Mouse (Mus musculus): ENCODE data around the gene Idua.

Idua gene

GRCm38 (mm10) chr5:108655381-108655780 is 4.8 kb upstream of the Idua start:
- DNase-seq = no peak

GRCm38 (mm10) chr5:108655891-108656650 is 4.1 kb upstream of the Idua start:
- DNase-seq = no peak

GRCm38 (mm10) chr5:108657406-108657805 is 2.7 kb upstream of the Idua start:
- DNase-seq = no peak

GRCm38 (mm10) chr5:108658611-108659010 is 1.5 kb upstream of the Idua start:
- DNase-seq = no peak

GRCm38 (mm10) chr5:108660632-108661268 is 619 bp downstream of the Idua start:
- peak; percentile 97 for DNase-seq

GRCm38 (mm10) chr5:108662772-108663171 is 2.6 kb downstream of the Idua start:
- no peak for DNase-seq

- DNase-seq = no peak
Measured at GRCm38 (mm10) chr5:108665066-108665465, 4.9 kb downstream of the Idua start.

GRCm38 (mm10) chr5:108667370-108667769 is 7.2 kb downstream of the Idua start:
- no peak for DNase-seq

- DNase-seq = no peak
Measured at GRCm38 (mm10) chr5:108668387-108668932, 8.3 kb downstream of the Idua start.

GRCm38 (mm10) chr5:108668977-108669936 is 9.1 kb downstream of the Idua start, which contains the start of gene Dgkq:
Gene Dgkq (minus strand): TSS chr5:108669672.
- DNase-seq = peak; percentile 96

GRCm38 (mm10) chr5:108669986-108670385 is 9.9 kb downstream of the Idua start:
- DNase-seq = no peak

GRCm38 (mm10) chr5:108670785-108671184 is 10.7 kb downstream of the Idua start:
- DNase-seq = peak; percentile 67

GRCm38 (mm10) chr5:108671757-108672156 is 11.6 kb downstream of the Idua start:
- DNase-seq = no peak

GRCm38 (mm10) chr5:108674624-108675023 is 14.5 kb downstream of the Idua start:
- no peak for DNase-seq

GRCm38 (mm10) chr5:108675251-108675816 is 15.2 kb downstream of the Idua start, which contains the start of gene Slc26a1:
Gene Slc26a1 (minus strand): TSS chr5:108675569.
- no peak for DNase-seq

GRCm38 (mm10) chr5:108676772-108677498 is 16.8 kb downstream of the Idua start:
- DNase-seq = no peak

GRCm38 (mm10) chr5:108677605-108678295 is 17.6 kb downstream of the Idua start:
- DNase-seq = peak; percentile 38

- DNase-seq = no peak
Measured at GRCm38 (mm10) chr5:108678296-108678854, 18.2 kb downstream of the Idua start.

- no peak for DNase-seq
Measured at GRCm38 (mm10) chr5:108679909-108680308, 19.8 kb downstream of the Idua start.

- DNase-seq = no peak
Measured at GRCm38 (mm10) chr5:108680871-108681270, 20.7 kb downstream of the Idua start.

- no peak for DNase-seq
Measured at GRCm38 (mm10) chr5:108689091-108689490, 29.0 kb downstream of the Idua start.
